Mouse (Mus musculus) duodenum, adult 2 months (tissue): ENCODE measurements around the gene Gm9972. TPM values are rescaled to one million over a fixed set of nuclear protein-coding genes. Genes with fewer than 3 reads are reported as not detected.

Source experiments
- polyA plus RNA-seq: library from polyadenylated mRNA; depleted of rRNA; stranded (reverse); fragments of >200 nt; gene quantifications from 2 replicates; pipeline ENCODE4 v1.2.3, GENCODE M21; 2012; ENCODE audit warnings: low replicate concordance; rRNA removed

The Gm9972 gene
- polyA plus RNA-seq: not detected in 2 replicates

GRCm38 (mm10) chr11:43035446-43035845, at the start of gene Gm9972:
Gm9972 (plus strand) TSS chr11:43035746.

Other genes starting within 250 kb of the Gm9972 start
- gene Atp10b, start 114.1 kb downstream of the Gm9972 start, polyA plus RNA-seq: 5.1 and 7.1 TPM in 2 replicates